Mouse (Mus musculus): ENCODE measurements around the gene Kalrn. TPM values are rescaled to one million over a fixed set of nuclear protein-coding genes. Genes with fewer than 3 reads are reported as not detected.

Kalrn gene
- total RNA-seq, 1 experiment from 2014 or later: 8.2 TPM

- DNase-seq: no peak
Measured at GRCm38 (mm10) chr16:34072136-34072535, 501.2 kb downstream of the Kalrn start.

- DNase-seq: no peak
Measured at GRCm38 (mm10) chr16:34071223-34071825, 502.0 kb downstream of the Kalrn start.

- no peak for DNase-seq
Measured at GRCm38 (mm10) chr16:34069481-34069880, 503.9 kb downstream of the Kalrn start.

GRCm38 (mm10) chr16:34066922-34067321 lies 506.4 kb downstream of the Kalrn start:
- DNase-seq: no peak

GRCm38 (mm10) chr16:34066376-34066775 lies 507.0 kb downstream of the Kalrn start:
- DNase-seq: no peak

- no peak for DNase-seq
Measured at GRCm38 (mm10) chr16:34063313-34063712, 510.0 kb downstream of the Kalrn start.

- no peak for DNase-seq
Measured at GRCm38 (mm10) chr16:34061661-34062060, 511.7 kb downstream of the Kalrn start.

GRCm38 (mm10) chr16:34058611-34059010 lies 514.7 kb downstream of the Kalrn start:
- DNase-seq: no peak

- no peak for DNase-seq
Measured at GRCm38 (mm10) chr16:34057464-34057863, 515.9 kb downstream of the Kalrn start.

- DNase-seq: no peak
Measured at GRCm38 (mm10) chr16:34056418-34057111, 516.8 kb downstream of the Kalrn start.

- no peak for DNase-seq
Measured at GRCm38 (mm10) chr16:34050090-34050489, 523.2 kb downstream of the Kalrn start.

- no peak for DNase-seq
Measured at GRCm38 (mm10) chr16:34049361-34049760, 524.0 kb downstream of the Kalrn start.

- no peak for DNase-seq
Measured at GRCm38 (mm10) chr16:34048232-34048631, 525.1 kb downstream of the Kalrn start.

GRCm38 (mm10) chr16:34047543-34047942 lies 525.8 kb downstream of the Kalrn start:
- DNase-seq: no peak

- no peak for DNase-seq
Measured at GRCm38 (mm10) chr16:34047006-34047360, 526.3 kb downstream of the Kalrn start.

- DNase-seq: no peak
Measured at GRCm38 (mm10) chr16:34046268-34047005, 526.9 kb downstream of the Kalrn start.

- no peak for DNase-seq
Measured at GRCm38 (mm10) chr16:34044539-34044938, 528.8 kb downstream of the Kalrn start.

- DNase-seq: no peak
Measured at GRCm38 (mm10) chr16:34043048-34043795, 530.1 kb downstream of the Kalrn start.

- no peak for DNase-seq
Measured at GRCm38 (mm10) chr16:34042586-34042985, 530.7 kb downstream of the Kalrn start.

- DNase-seq: no peak
Measured at GRCm38 (mm10) chr16:34040276-34040675, 533.1 kb downstream of the Kalrn start.

- DNase-seq: no peak
Measured at GRCm38 (mm10) chr16:34039736-34040135, 533.6 kb downstream of the Kalrn start.

GRCm38 (mm10) chr16:34036327-34037047 lies 536.8 kb downstream of the Kalrn start:
- no peak for DNase-seq

All from adrenal gland, postnatal 25 days (tissue).